Mouse (Mus musculus) intestine, embryonic 15.5 days (tissue): ENCODE results near the gene 1810010D01Rik. TPM values are rescaled to one million over a fixed set of nuclear protein-coding genes. Genes with fewer than 3 reads are reported as not detected.

Experiments
- ATAC-seq: fragments of 200-750 bp; cut with Nextera tagmentation; 2 replicates; pipeline ENCODE4 v1.8.0; 2017; ENCODE audit warnings: moderate TSS enrichment, moderate library complexity
- H3K27ac ChIP-seq: fragments of 300-500 bp; sonication (generic); 2 replicates; pipeline ENCODE4 v1.5.1; 2015; ENCODE audit warnings: mild to moderate bottlenecking, inconsistent platforms
- H3K27me3 ChIP-seq: fragments of 300-500 bp; sonication (generic); replicated peaks from 2 replicates; pipeline ENCODE4 v1.6.1; 2015; ENCODE audit warnings: inconsistent platforms
- H3K36me3 ChIP-seq: fragments of 300-500 bp; sonication (generic); 2 replicates; pipeline ENCODE4 v1.6.1; 2015; ENCODE audit warnings: inconsistent platforms
- H3K4me1 ChIP-seq: fragments of 300-500 bp; sonication (generic); replicated peaks from 2 replicates; pipeline ENCODE4 v1.6.1; 2015; ENCODE audit warnings: inconsistent platforms
- H3K4me2 ChIP-seq: fragments of 300-500 bp; sonication (generic); replicated peaks from 2 replicates; pipeline ENCODE4 v1.6.1; 2015; ENCODE audit warnings: mild to moderate bottlenecking, inconsistent platforms
- H3K4me3 ChIP-seq: fragments of 300-500 bp; sonication (generic); replicated peaks from 2 replicates; pipeline ENCODE4 v1.5.1; 2015; ENCODE audit warnings: inconsistent platforms
- H3K9ac ChIP-seq: fragments of 300-500 bp; sonication (generic); 2 replicates; pipeline ENCODE4 v1.6.1; 2015; ENCODE audit warnings: inconsistent platforms
- H3K9me3 ChIP-seq: fragments of 300-500 bp; sonication (generic); 2 replicates; pipeline ENCODE4 v1.6.1; 2016; ENCODE audit warnings: inconsistent platforms
- WGBS: fragments of 180-500 bp; shearing (Covaris S2); methylation state at CpG from one replicate; pipeline ENCODE4 v1.1.7; 2015; 5-methylcytosine and 5-hydroxymethylcytosine counted together
- polyA plus RNA-seq: library from polyadenylated mRNA; unstranded; fragments of >200 nt; fragmentation: Nextera tagmentation; extraction: Ambion mirVana; gene quantifications from 2 replicates; pipeline ENCODE4 v1.2.1, GENCODE M21; 2015

Gene 1810010D01Rik
- polyA plus RNA-seq, 1 experiment from 2014 or later, result 0.59 TPM

DNA sequence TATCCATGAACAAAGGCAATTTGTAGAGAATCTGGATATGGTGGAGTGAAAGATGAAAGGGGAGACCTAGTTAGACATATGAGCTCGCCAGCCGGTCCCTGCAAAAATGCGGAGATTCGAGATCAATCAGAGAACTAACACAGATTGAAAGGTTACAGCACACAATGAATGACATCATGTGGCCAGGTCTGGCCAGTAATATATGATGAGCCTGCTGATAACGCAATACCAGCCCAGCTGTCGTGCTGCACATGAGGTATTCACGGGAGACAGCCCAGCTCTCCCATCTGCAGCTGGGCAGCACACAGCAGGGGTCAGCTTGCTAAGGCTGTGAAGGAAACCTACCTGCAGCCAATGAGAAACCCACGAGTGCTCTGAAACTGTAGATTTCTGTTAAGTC is 18.6 kb downstream of the 1810010D01Rik start:
- no peak overlapping the region for H3K4me2 ChIP-seq
- peaks cover 6% of the 10 kb centered on the region for H3K4me1 ChIP-seq
- no peaks in the 10 kb centered on the region for H3K27me3 ChIP-seq
- no peak overlapping the region for H3K4me3 ChIP-seq
- no peaks in the 10 kb centered on the region for H3K36me3 ChIP-seq
- no peak overlapping the region for H3K9ac ChIP-seq
- no peak overlapping the region for H3K27ac ChIP-seq
- no peak for ATAC-seq
- no peaks in the 10 kb centered on the region for H3K9me3 ChIP-seq
- 49% methylated on average over 8 of the region's 8 CpGs for WGBS

DNA sequence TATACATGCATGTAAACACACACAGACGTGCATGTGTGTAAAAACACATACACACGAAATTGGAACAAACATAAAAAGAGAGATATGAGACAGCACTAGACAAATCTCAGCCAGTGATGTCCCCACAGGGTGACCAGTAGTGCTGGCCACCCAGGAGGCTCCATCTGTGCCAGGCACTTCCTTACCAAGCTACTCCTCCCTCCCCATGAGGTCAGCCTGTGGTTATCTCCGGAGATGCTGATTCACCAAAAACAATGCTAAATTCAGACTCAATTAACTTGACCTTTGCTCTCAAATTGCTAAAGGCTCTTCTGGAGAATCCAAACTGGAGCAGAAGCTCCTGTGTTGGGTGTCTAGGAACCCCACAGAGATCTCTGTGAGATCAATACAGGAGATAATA is 20.1 kb downstream of the 1810010D01Rik start:
- no peaks in the 10 kb centered on the region for H3K27me3 ChIP-seq
- H3K4me2 ChIP-seq, result no peak overlapping the region
- 66% methylated on average over 3 of the region's 3 CpGs for WGBS
- no peaks in the 10 kb centered on the region for H3K4me1 ChIP-seq
- H3K9ac ChIP-seq, result no peak overlapping the region
- no peak overlapping the region for H3K27ac ChIP-seq
- H3K4me3 ChIP-seq, result no peak overlapping the region
- no peaks in the 10 kb centered on the region for H3K9me3 ChIP-seq
- no peak for ATAC-seq
- no peaks in the 10 kb centered on the region for H3K36me3 ChIP-seq

DNA sequence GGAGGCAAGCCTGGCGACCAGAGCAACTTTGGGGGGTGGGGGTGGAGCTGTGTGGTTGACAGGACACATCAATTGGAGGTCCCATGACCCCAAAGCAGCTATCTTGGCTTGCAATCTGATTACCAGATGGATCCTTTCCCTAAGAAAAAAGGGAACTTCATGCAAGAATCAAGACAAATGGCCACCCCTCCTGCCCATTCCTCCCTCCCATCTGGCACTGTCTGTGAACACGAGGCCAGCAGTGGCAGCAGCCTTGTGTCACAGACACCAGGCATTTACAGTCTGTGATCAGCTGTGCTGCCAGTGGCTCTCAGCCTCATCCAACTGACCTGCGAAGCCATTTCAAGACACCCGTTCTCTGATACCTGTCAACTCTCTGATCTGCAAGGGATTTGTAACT is 25.5 kb downstream of the 1810010D01Rik start:
- Histone ChIP-seq H3K4me3 (no peak overlapping the region), H3K9ac (no peak overlapping the region), H3K27ac (no peak overlapping the region), H3K4me2 (no peak overlapping the region), H3K4me1 (peaks cover 9% of the 10 kb centered on the region), H3K27me3 (no peaks in the 10 kb centered on the region), H3K36me3 (no peaks in the 10 kb centered on the region), H3K9me3 (no peaks in the 10 kb centered on the region)
- ATAC-seq, result no peak
- 49% methylated on average over 4 of the region's 4 CpGs for WGBS

DNA sequence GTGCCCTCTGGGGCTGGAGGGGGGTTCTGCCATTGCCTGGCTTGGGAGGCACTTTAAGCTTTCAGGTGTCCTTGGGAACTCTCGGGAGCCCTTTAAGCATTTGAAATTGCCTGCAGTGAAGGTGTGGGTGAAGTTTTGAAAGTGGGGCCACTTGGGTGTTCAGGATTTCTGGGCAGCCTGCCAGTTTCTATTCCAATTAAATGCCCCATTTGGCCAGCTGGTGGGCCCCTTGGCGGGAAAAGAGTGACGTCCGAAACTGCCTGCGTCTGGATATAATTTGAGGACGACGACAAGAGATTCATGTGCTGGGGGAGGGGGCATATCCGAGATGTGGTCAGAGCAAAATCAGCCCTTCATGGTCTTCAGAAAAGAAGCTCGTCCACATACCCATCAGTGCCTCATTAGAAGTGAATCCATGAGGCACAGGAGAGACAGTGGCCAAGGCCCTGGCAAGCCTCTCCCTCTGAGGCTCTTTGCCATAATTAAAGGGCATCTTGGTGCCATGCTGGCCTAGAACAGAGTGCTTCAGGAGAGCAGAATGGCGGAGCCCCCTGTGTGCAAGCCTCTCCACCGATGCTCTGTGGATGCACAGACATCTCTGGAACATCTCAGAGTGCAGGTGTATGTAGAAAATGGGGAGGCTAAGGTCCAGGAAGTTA is 26.4 kb downstream of the 1810010D01Rik start:
- Histone ChIP-seq H3K27ac (no peak overlapping the region), H3K4me3 (no peak overlapping the region), H3K4me1 (peaks cover 9% of the 10 kb centered on the region), H3K9me3 (no peaks in the 10 kb centered on the region), H3K4me2 (no peak overlapping the region), H3K9ac (no peak overlapping the region), H3K36me3 (no peaks in the 10 kb centered on the region), H3K27me3 (no peaks in the 10 kb centered on the region)
- no peak for ATAC-seq
- 55% methylated on average over 11 of the region's 11 CpGs for WGBS

DNA sequence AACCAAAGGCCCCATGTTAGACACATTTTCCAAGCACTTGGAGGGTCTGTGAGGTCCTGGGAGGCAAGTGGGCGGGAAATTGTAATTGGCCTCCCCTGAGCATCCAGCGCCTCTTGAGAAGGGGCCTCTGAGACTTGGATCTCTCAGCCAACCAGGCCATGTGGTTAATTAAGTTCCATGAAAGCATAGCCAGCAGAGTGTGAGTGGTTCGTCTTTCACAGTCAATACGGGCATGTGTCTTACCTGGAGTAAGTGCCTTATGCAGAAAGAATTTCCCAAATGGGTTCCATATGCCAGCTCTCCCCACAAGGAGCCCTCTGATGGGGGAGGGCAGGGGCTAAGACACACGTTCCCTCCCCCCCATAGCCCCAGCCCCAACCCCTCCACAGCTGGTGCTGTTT is 28.2 kb downstream of the 1810010D01Rik start:
- Histone ChIP-seq H3K27me3 (no peaks in the 10 kb centered on the region), H3K4me3 (no peak overlapping the region), H3K36me3 (no peaks in the 10 kb centered on the region), H3K27ac (no peak overlapping the region), H3K9me3 (no peaks in the 10 kb centered on the region), H3K9ac (no peak overlapping the region), H3K4me2 (no peak overlapping the region), H3K4me1 (peaks cover 9% of the 10 kb centered on the region)
- 46% methylated on average over 5 of the region's 5 CpGs for WGBS
- no peak for ATAC-seq

DNA sequence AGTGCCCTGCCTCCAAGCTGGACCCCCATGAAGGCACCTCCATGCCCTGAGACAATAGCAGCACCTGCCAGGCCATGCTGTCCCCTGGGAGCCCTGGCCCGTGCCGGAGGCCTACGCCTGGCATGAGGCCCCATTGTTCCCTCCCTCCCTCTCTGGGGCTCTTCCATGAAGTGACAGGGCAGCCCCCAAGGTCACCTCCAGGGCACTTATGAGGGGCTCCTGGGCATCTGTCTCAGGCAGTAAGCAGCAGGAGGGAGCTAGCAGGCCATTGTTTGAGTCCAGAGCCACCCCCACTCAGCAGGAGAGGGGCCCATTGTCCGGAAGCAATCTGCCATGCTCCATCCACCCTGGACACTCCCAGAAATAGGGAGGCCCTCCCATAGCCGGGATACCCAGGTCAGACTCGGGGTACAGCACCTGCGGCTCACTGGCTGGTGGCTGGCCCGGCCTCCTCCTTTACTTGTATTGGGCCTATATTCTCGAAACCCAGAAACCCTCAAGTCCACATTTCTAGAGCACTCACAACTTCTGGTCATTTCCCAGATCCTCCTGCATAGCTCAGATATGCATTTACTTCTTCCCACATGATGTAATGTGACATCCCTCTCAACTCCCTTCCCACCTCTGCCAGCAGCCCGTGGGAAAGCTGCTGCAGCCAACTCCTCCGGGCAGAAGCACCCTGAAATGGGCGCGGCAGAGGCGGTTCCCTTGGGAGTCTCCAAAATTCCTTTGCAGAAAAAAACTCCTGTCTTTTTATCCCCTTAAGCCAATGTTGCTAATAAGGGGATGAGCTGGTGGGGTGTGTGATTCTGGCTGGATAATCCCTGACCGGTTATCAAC is 30.9 kb downstream of the 1810010D01Rik start:
- Histone ChIP-seq H3K4me2 (no peak overlapping the region), H3K9me3 (no peaks in the 10 kb centered on the region), H3K27ac (no peak overlapping the region), H3K4me3 (no peak overlapping the region), H3K27me3 (no peaks in the 10 kb centered on the region), H3K9ac (no peak overlapping the region), H3K4me1 (peaks cover 13% of the 10 kb centered on the region), H3K36me3 (no peaks in the 10 kb centered on the region)
- 57% methylated on average over 15 of the region's 15 CpGs for WGBS
- no peak for ATAC-seq

DNA sequence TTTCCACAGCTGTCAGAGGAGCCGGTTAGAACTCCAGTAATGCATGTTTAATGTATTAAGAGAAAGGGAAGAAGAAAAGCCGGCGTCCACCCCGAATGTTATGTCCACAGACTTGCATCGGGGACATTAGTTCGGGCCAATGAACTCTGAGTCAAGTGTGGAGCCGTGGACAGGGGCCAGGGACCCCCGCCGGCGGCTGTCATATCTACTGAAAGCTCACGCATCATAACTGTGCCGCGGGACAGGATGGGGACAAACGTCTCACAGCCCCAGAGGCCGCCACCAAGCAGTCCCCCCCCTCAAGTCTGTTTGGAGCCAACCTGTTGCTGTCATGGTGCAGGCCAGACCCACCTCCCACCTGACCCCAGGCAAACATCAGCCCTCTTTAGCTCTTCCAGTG is 34.4 kb downstream of the 1810010D01Rik start:
- H3K9ac ChIP-seq, result no peak overlapping the region
- ATAC-seq, result no peak
- H3K4me2 ChIP-seq, result no peak overlapping the region
- no peaks in the 10 kb centered on the region for H3K9me3 ChIP-seq
- WGBS, result 62% methylated on average over 15 of the region's 15 CpGs
- H3K4me1 ChIP-seq, result peaks cover 4% of the 10 kb centered on the region
- H3K4me3 ChIP-seq, result no peak overlapping the region
- no peaks in the 10 kb centered on the region for H3K36me3 ChIP-seq
- no peak overlapping the region for H3K27ac ChIP-seq
- H3K27me3 ChIP-seq, result no peaks in the 10 kb centered on the region

DNA sequence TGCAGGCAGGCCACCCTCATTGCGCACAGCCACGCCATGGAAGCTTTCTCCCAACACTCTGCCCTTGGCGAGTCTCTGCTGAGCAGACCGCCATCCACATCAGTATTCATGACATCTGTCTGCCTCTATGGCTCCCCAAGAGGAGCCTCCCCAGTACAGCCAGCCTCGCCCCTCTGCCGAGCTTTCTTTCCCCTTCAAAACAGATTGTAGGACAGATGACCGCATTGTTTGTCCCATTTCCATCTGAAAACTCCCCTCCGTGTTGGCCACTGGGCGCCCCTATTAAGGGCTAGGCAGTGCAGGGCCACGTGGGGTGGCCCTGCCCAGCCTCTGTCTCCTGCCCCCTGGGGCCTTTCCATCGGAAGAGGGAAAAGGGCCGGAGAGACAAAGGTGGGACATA is 34.8 kb downstream of the 1810010D01Rik start:
- 19% methylated on average over 12 of the region's 12 CpGs for WGBS
- Histone ChIP-seq H3K36me3 (no peaks in the 10 kb centered on the region), H3K9me3 (no peaks in the 10 kb centered on the region), H3K4me3 (no peak overlapping the region), H3K27me3 (no peaks in the 10 kb centered on the region), H3K9ac (no peak overlapping the region), H3K4me2 (0 out of 2 replicates have a peak overlapping the region, but pooled peaks have one; percentile 19), H3K27ac (no peak overlapping the region), H3K4me1 (peaks cover 4% of the 10 kb centered on the region)
- peak; percentile 34; the same call in 1 of the 2 replicates for ATAC-seq

DNA sequence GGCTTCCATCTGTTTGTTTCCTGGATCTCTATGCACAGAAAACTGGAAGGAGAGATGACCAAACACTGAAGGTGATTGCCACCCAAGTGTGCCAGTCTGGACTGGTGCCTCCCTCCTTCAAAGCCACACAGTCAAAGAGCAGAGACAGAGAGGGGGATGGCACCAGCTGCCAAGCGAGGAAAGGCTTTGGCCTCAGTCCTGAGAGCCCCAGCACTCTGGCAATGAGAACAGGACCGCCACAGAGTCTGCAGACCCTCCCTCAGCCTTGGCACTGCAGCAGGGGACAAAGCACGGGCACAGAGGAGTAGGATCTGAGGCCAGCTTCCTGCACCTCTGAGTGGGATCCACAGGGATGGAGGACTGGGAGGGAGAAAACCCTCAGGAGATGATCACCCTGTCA is 38.2 kb downstream of the 1810010D01Rik start:
- Histone ChIP-seq H3K36me3 (no peaks in the 10 kb centered on the region), H3K4me3 (no peak overlapping the region), H3K4me1 (peaks cover 4% of the 10 kb centered on the region), H3K27me3 (no peaks in the 10 kb centered on the region), H3K27ac (no peak overlapping the region), H3K9me3 (no peaks in the 10 kb centered on the region), H3K9ac (no peak overlapping the region), H3K4me2 (no peak overlapping the region)
- no peak for ATAC-seq
- WGBS, result 78% methylated on average over 3 of the region's 3 CpGs

DNA sequence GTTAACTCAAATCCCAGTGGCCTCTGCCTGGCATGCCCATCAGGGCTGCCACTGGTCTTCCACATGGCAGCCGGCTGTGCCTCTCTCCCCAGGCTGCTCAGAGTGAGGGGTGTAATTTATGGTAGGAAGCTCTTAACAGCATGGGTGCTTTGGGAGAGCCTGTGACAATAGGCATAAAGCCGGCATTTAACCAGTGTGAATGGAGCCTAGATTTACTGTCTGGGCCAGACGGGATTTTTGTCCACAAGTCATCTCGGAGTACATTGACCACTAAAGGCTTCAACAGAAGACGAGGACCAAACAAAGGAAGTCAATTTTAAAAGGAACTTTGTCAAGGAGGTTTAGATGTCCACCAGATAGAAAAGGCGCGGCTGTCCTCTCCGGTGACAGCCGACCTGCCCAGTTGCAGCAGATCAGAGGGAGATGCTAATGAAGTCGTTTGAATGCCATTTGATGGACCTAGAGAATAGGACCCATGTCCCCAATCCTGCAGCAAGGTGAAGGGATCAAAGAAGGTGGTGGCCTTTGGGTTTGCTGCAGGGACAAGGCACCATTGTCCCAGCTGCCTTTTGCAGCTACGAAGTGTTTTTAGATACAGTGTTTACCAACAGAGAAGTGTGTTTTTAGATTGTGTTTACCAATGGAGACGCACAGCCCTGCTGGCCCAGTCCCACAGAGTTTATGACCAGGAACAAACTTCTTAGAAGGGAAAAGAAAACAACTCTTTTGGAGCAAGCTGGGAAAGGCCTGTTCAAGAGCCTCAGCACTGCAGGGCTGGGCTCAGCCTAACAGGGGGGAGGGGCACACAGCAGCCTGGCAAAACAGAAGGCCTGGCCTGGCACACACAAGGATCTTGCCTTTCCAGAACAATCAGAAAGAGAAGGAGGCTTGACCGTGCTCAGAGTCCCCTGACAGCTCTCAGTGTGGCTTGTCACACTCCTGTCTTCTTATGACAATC is 48.4 kb downstream of the 1810010D01Rik start:
- no peak overlapping the region for H3K4me3 ChIP-seq
- H3K27ac ChIP-seq, result peak overlapping the region; percentile 46
- H3K4me2 ChIP-seq, result no peak overlapping the region
- 45% methylated on average over 13 of the region's 13 CpGs for WGBS
- H3K9ac ChIP-seq, result no peak overlapping the region
- no peaks in the 10 kb centered on the region for H3K27me3 ChIP-seq
- no peaks in the 10 kb centered on the region for H3K9me3 ChIP-seq
- H3K36me3 ChIP-seq, result no peaks in the 10 kb centered on the region
- peaks cover 5% of the 10 kb centered on the region; the same call in 1 of the 2 replicates for H3K4me1 ChIP-seq
- ATAC-seq, result peak; percentile 80
